Mouse (Mus musculus) lung, embryonic 14.5 days (tissue): ENCODE measurements at regions not wholly inside any gene's neighbourhood (a gene's known extent, or its start where the extent isn't known, plus 50 kb on each side); places are given as distances from the start of the nearest gene placed in this dataset.
"Not testable (repeated sequence)": the region's sequence is repeated elsewhere in the genome, so short reads cannot be mapped to it uniquely, and the experiment has no call there.

Source experiments
- ATAC-seq: fragments of 200-750 bp; cut with Nextera tagmentation; 2 replicates; pipeline ENCODE4 v1.8.0; 2017; ENCODE audit warnings: mild to moderate bottlenecking, moderate TSS enrichment, moderate library complexity; ENCODE audit not compliant: insufficient read depth
- DNase-seq: peaks from one replicate; pipeline ENCODE4 v3.0.0-alpha.2; 2015
- H3K27ac ChIP-seq: fragments of 300-500 bp; sonication (generic); 2 replicates; pipeline ENCODE4 v1.5.1; 2014; ENCODE audit warnings: low read depth, mild to moderate bottlenecking, moderate library complexity
- H3K27me3 ChIP-seq: fragments of 300-500 bp; sonication (generic); 2 replicates; pipeline ENCODE4 v1.6.1; 2014; ENCODE audit warnings: low read length, control low read depth; ENCODE audit not compliant: insufficient read depth
- H3K36me3 ChIP-seq: fragments of 300-500 bp; sonication (generic); 2 replicates; pipeline ENCODE4 v1.6.1; 2014; ENCODE audit warnings: control low read depth; ENCODE audit not compliant: insufficient read depth
- H3K4me1 ChIP-seq: fragments of 300-500 bp; sonication (generic); 2 replicates; pipeline ENCODE4 v1.6.1; 2014; ENCODE audit warnings: antibody characterized with exemption, control low read depth; ENCODE audit not compliant: insufficient read depth
- H3K4me2 ChIP-seq: fragments of 300-500 bp; sonication (generic); 2 replicates; pipeline ENCODE4 v1.6.1; 2014; ENCODE audit warnings: mild to moderate bottlenecking
- H3K4me3 ChIP-seq: fragments of 300-500 bp; sonication (generic); 2 replicates; pipeline ENCODE4 v1.5.1; 2014; ENCODE audit warnings: low read depth, low read length
- H3K9ac ChIP-seq: fragments of 300-500 bp; sonication (generic); 2 replicates; pipeline ENCODE4 v1.6.1; 2014
- H3K9me3 ChIP-seq: fragments of 300-500 bp; sonication (generic); 2 replicates; pipeline ENCODE4 v1.6.1; 2016; ENCODE audit warnings: low read depth, low read length, control low read depth
- CTCF ChIP-seq: IDR thresholded peaks from 2 replicates; pipeline ENCODE4 v1.5.1; 2016; ENCODE audit warnings: antibody characterized with exemption, low read depth
- WGBS: fragments of 180-500 bp; shearing (Covaris S2); extraction: QIAGEN DNeasy Blood & Tissue Kit; methylation state at CpG from one replicate; pipeline ENCODE4 v1.1.7; 2014; 5-methylcytosine and 5-hydroxymethylcytosine counted together

DNA sequence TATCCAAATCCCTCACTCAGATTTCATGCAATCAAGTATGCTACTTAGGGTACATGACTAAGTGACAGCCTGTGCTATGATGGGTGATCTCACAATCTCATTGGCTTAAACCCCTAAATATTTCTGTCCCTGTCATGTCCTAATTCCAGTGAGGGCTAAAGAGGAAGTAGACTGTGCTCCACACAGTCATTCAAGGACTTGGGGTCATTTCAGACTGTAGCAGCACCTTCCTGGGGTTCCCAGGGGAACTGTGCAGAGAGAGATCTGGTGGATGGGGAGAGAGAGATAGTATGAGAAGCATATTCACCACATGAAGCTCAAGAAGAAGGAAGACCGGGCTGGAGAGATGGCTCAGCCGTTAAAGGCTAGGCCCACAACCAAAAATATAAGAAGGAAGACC lies 100.7 kb downstream of the H2al2a start:
- no peaks in the 10 kb centered on the region for H3K27me3 ChIP-seq
- WGBS = 91% methylated on average over 2 of the region's 2 CpGs
- no peaks in the 10 kb centered on the region for H3K36me3 ChIP-seq
- no peak overlapping the region for H3K27ac ChIP-seq
- no peak for DNase-seq
- H3K9me3 ChIP-seq = no peaks in the 10 kb centered on the region
- no peak for TF ChIP-seq CTCF
- H3K4me1 ChIP-seq = 0 out of 2 replicates have a peak, but pooled peaks cover 4% of the 10 kb centered on the region
- no peak for ATAC-seq
- H3K4me2 ChIP-seq = no peak overlapping the region
- no peak overlapping the region for H3K9ac ChIP-seq
- H3K4me3 ChIP-seq = no peak overlapping the region

DNA sequence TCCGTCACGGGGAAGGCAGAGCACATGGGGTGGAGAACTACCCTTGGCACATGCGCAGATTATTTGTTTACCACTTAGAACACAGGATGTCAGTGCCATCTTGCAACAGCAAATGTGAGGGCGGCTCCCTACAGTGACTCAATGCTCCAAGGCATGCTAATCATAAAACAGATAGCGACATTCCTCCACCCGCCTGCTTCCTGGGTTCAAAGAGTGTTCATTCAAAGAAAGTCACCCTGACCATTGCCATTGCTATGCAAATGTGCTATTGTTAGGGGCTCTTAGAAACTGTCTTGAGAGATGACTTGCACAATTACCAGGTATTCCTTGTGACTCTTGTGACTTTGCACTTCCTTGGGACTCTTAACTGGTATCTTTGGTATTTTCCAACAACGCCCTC lies 104.1 kb downstream of the H2al2a start:
- not testable (repeated sequence) for H3K4me2 ChIP-seq, H3K9me3 ChIP-seq, H3K27ac ChIP-seq, H3K36me3 ChIP-seq, H3K4me3 ChIP-seq, DNase-seq, H3K9ac ChIP-seq, H3K27me3 ChIP-seq, H3K4me1 ChIP-seq, ATAC-seq
- 91% methylated on average over 7 of the region's 7 CpGs for WGBS

DNA sequence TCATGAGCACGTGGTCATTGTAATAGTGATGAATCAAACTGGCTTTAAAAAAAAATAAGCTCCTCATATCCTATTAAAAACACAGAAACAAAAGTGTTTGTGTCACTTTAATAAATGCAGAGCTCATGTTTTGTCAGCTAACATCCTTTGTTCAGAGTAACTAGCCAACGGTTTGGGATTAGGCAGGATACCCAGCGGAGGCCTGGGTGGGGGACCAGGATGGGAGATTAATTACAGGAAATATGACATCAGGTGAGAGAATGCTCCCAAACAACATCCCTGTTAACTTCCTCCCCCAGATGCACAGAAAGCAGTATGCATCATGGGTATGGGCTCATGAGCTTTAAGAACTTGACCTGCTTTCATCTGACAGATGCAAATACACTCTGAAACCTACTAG lies 109.1 kb downstream of the H2al2a start:
- no peaks in the 10 kb centered on the region for H3K36me3 ChIP-seq
- H3K27ac ChIP-seq = no peak overlapping the region
- ATAC-seq (no peak), DNase-seq (peak; percentile 21)
- no peak overlapping the region for H3K9ac ChIP-seq
- no peaks in the 10 kb centered on the region for H3K4me1 ChIP-seq
- no peak overlapping the region for H3K4me3 ChIP-seq
- H3K27me3 ChIP-seq = no peaks in the 10 kb centered on the region
- no peaks in the 10 kb centered on the region for H3K9me3 ChIP-seq
- H3K4me2 ChIP-seq = no peak overlapping the region
- TF ChIP-seq CTCF = no peak
- WGBS = 64% methylated on average over 3 of the region's 3 CpGs

DNA sequence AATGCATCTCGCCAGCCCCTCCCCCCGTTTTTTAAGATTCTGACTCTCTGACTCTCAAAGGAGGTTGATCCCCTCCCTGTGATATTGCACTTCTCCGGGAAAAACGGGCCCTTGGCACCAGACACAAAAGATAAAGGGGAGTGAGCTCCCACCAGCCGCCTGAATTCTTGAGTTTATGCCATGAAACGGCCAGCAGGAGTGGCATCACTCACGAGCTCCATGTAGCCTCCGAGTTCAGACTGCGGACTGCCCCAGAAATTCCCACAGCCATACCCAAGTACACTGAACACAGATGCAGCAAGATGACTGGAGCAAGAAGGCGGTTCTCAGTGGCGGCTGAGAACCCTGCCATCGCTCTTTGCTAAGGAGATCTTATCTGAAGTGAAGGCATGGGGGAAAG lies 114.4 kb downstream of the H2al2a start:
- H3K4me3 ChIP-seq = no peak overlapping the region
- ATAC-seq = no peak; the same call in 1 of the 2 replicates
- peak; percentile 24 for DNase-seq
- H3K4me1 ChIP-seq = no peaks in the 10 kb centered on the region; the same call in 1 of the 2 replicates
- TF ChIP-seq CTCF = no peak
- no peaks in the 10 kb centered on the region for H3K36me3 ChIP-seq
- H3K27ac ChIP-seq = no peak overlapping the region
- H3K9me3 ChIP-seq = no peaks in the 10 kb centered on the region
- no peak overlapping the region for H3K9ac ChIP-seq
- H3K4me2 ChIP-seq = no peak overlapping the region
- WGBS = 73% methylated on average over 12 of the region's 12 CpGs
- no peaks in the 10 kb centered on the region for H3K27me3 ChIP-seq

DNA sequence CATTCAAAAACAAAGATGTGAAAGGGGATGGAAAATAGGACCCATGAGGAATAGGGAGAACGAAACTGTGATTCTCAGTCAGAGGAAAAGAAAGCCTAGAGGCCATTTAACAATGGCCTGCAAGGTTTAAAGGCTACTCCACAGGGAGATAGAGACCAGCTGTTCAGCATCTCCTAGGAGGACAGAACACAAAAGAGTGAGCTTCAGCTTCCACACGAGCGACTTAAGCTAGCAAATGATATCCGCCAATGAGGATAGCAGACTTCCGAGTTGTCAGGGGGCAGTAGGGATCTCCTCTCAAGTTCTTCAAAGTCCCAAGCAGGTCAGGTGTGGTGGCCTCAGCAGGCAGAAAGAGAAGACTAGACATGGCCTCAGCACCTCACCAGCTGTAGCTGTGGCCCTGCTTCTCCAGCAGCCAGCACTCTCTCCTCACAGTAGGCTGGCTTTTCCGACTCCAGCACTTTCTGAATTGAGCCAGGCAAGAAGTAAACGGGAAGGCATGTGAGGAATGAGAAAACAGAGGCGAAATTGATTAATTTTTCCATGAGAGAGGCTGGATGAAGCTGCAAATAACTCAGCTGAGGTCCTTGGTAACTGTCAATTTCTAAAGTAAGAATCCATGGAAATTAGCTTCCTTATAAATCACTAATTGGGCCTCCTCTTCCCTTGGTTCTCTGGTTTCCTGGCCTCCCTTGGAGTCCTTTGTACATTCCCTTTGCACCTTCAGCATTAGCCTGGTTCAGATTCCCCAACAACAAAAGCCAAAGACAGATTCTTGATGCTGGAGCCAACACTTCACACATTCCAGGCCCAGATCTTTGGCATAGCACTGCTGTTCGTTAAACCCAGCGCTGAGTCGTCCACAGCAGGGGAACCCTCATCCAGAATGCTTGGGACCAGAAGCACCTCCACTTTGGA lies 115.7 kb downstream of the H2al2a start:
- DNase-seq (peak; percentile 63), ATAC-seq (peak; percentile 49; the same call in 1 of the 2 replicates)
- H3K4me2 ChIP-seq = no peak overlapping the region
- H3K4me1 ChIP-seq = no peaks in the 10 kb centered on the region; the same call in 1 of the 2 replicates
- no peaks in the 10 kb centered on the region for H3K36me3 ChIP-seq
- no peak overlapping the region for H3K4me3 ChIP-seq
- WGBS = 50% methylated on average over 11 of the region's 11 CpGs
- no peaks in the 10 kb centered on the region for H3K27me3 ChIP-seq
- H3K27ac ChIP-seq = peak overlapping the region; percentile 39; the same call in 1 of the 2 replicates
- no peaks in the 10 kb centered on the region for H3K9me3 ChIP-seq
- H3K9ac ChIP-seq = no peak overlapping the region
- no peak for TF ChIP-seq CTCF

DNA sequence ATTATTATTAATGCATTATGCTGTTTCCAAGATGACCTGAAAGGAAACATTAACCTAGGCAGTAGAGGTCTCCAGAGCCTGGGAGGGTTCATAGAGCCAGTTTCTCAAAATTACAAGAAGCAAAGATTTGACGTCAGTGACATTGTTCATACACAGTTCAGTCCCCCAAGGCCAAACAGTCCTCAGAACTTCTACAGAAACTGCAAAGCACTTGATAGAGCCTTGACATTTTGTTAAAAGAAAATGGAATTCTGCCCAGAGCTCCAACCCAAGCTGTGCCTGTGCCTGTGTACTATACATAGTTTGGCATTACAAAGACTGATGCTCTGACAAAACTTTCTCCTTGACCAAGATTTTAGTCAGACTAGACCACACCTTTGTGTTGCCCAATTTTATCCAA lies 118.9 kb downstream of the H2al2a start:
- 58% methylated on average over 1 of the region's 1 CpGs for WGBS
- Histone ChIP-seq H3K9ac (no peak overlapping the region), H3K4me3 (no peak overlapping the region), H3K4me1 (no peaks in the 10 kb centered on the region; the same call in 1 of the 2 replicates), H3K9me3 (no peaks in the 10 kb centered on the region), H3K27ac (no peak overlapping the region), H3K27me3 (no peaks in the 10 kb centered on the region), H3K36me3 (no peaks in the 10 kb centered on the region), H3K4me2 (no peak overlapping the region)
- ATAC-seq (no peak), DNase-seq (no peak)
- TF ChIP-seq CTCF = no peak

DNA sequence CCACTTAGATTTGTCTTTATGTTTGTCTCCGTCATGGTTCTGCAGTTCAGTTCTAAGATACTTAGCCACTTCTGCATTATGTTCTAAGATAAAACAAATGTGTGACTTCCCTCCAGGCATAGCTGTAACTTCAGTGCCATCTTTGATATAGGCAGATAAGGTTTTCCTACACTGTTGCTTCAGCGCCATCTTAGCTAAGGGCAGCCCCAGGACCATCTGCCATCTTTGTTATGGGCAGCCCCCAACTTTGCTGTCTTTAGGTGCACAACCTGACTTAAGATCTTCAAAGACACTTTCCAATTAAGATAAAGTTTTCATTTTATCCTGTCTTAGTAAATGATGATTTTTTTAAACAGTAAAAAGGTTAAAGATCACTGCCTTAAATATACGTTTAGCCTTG lies 119.8 kb downstream of the H2al2a start:
- DNase-seq = no peak
- Histone ChIP-seq H3K27me3 (no peaks in the 10 kb centered on the region), H3K9ac (no peak overlapping the region), H3K4me1 (no peaks in the 10 kb centered on the region; the same call in 1 of the 2 replicates), H3K4me3 (no peak overlapping the region), H3K36me3 (no peaks in the 10 kb centered on the region), H3K4me2 (no peak overlapping the region), H3K9me3 (no peaks in the 10 kb centered on the region), H3K27ac (no peak overlapping the region)
- no peak for TF ChIP-seq CTCF
- 82% methylated on average over 3 of the region's 3 CpGs for WGBS
- ATAC-seq = no peak
